Mouse (Mus musculus): ENCODE results near the gene Zfp663.

DNA sequence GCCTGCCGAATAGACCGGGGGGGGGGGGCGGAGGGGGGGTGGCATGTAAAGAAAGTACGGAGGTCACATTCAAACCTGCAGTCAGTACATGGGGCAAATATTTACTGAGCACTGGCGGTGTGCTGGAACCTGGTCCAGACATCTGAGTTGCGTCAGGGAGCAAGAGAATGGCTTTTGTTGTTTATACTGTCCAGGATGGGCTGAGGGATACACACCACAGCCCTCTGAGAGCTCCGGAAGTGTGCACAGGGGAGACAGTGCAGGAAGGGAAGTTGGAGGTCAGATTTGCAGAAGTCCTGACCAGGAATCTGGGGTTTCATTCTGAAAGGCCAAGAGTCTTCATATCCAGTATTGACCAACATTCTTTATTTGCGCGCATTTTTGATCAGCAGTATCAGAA lies 36.4 kb upstream of the Zfp663 start:
- TF ChIP-seq HCFC1 (IDR thresholded peaks at IDR 0.05; ENCODE audit: borderline replicate concordance, insufficient read depth, low read length) (no peak), CHD2 (IDR thresholded peaks at IDR 0.05; ENCODE audit: low read depth, low read length) (no peak), ZC3H11A (IDR thresholded peaks at IDR 0.05; ENCODE audit: borderline replicate concordance, low read depth, low read length) (no peak), ZNF384 (IDR thresholded peaks at IDR 0.05; ENCODE audit: low read depth, low read length) (no peak)
